Mouse (Mus musculus): ENCODE measurements around the gene Gm12888. TPM values are rescaled to one million over a fixed set of nuclear protein-coding genes. Genes with fewer than 3 reads are reported as not detected.

Gm12888 gene
- not detected for polyA plus RNA-seq (2014; fragmentation: Illumina TruSeq; extraction: RNeasy Lipid Tissue Mini Kit (QIAGEN cat#74804); ENCODE audit: low read depth, low replicate concordance)

GRCm38 (mm10) chr4:121324817-121325216 lies at the start of gene Gm12888:
Gene Gm12888, minus strand, starts transcription at chr4:121324917.

Other genes with a start within 250 kb of the Gm12888 start
- 42.5 TPM for gene Zmpste24, start 226.7 kb downstream of the Gm12888 start, polyA plus RNA-seq (2014; fragmentation: Illumina TruSeq; extraction: RNeasy Lipid Tissue Mini Kit (QIAGEN cat#74804); ENCODE audit: low read depth, low replicate concordance)
- gene Tmco2, start 215.7 kb downstream of the Gm12888 start, polyA plus RNA-seq (2014; fragmentation: Illumina TruSeq; extraction: RNeasy Lipid Tissue Mini Kit (QIAGEN cat#74804); ENCODE audit: low read depth, low replicate concordance): 6.2 TPM
- 10.7 TPM for gene Rlf, start 109.8 kb downstream of the Gm12888 start, polyA plus RNA-seq (2014; fragmentation: Illumina TruSeq; extraction: RNeasy Lipid Tissue Mini Kit (QIAGEN cat#74804); ENCODE audit: low read depth, low replicate concordance)
- gene Gm12886, start 98.2 kb upstream of the Gm12888 start, polyA plus RNA-seq (2014; fragmentation: Illumina TruSeq; extraction: RNeasy Lipid Tissue Mini Kit (QIAGEN cat#74804); ENCODE audit: low read depth, low replicate concordance): not detected